Mouse (Mus musculus) ES-E14 (cell line): Measurements from ENCODE around the gene Cfap73. TPM values are rescaled to one million over a fixed set of nuclear protein-coding genes. Genes with fewer than 3 reads are reported as not detected.
A peak's percentile ranks its signal among the peaks of the same experiment; 100 is the strongest.

ENCODE experiments used
- DNase-seq: peaks from one replicate; pipeline ENCODE4 v3.0.0-alpha.2; 2013; ENCODE audit warnings: low read depth, low spot score
- H3K27ac ChIP-seq: 2 replicates; pipeline ENCODE4 v1.5.1; 2012; ENCODE audit warnings: low read depth, mild to moderate bottlenecking, low read length, moderate library complexity, mixed read lengths; ENCODE audit not compliant: poor library complexity, insufficient read depth, severe bottlenecking
- H3K36me3 ChIP-seq: 2 replicates; pipeline ENCODE4 v1.6.1; 2012; ENCODE audit warnings: mild to moderate bottlenecking, low read length, moderate library complexity, mixed read lengths; ENCODE audit not compliant: control insufficient read depth, poor library complexity, insufficient read depth, severe bottlenecking
- H3K4me1 ChIP-seq, 2 experiments: fragments of 150-350 bp in 1 of 2; sonication (generic) in 1 of 2; 2 replicates each; pipeline ENCODE4 v1.6.1; 2012; ENCODE audit warnings: low read length in 2 of 2, mild to moderate bottlenecking in 1 of 2, mixed read lengths in 1 of 2; ENCODE audit not compliant: control insufficient read depth in 2 of 2, insufficient read depth in 2 of 2, poor library complexity in 1 of 2
- H3K4me3 ChIP-seq, 2 experiments: fragments of 150-350 bp in 1 of 2; sonication (generic) in 1 of 2; 2 replicates each; pipeline ENCODE4 v1.5.1; 2012; ENCODE audit warnings: low read length in 2 of 2, low read depth in 1 of 2, mild to moderate bottlenecking in 1 of 2, mixed read lengths in 1 of 2; ENCODE audit not compliant: insufficient read depth in 1 of 2, poor library complexity in 1 of 2, severe bottlenecking in 1 of 2
- H3K9ac ChIP-seq: 2 replicates; pipeline ENCODE4 v1.6.1; 2012; ENCODE audit warnings: low read depth, mild to moderate bottlenecking, low read length, mixed read lengths; ENCODE audit not compliant: poor library complexity, insufficient read depth, severe bottlenecking
- H3K9me3 ChIP-seq: fragments of 150-350 bp; sonication (generic); 2 replicates; pipeline ENCODE4 v1.6.1; 2012; ENCODE audit warnings: low read depth, mild to moderate bottlenecking, low read length; ENCODE audit not compliant: control insufficient read depth, insufficient read depth
- CHD2 ChIP-seq: IDR thresholded peaks from 2 replicates; pipeline ENCODE4 v1.6.1; 2014; ENCODE audit warnings: mild to moderate bottlenecking, low read depth, low read length, inconsistent platforms
- HCFC1 ChIP-seq: IDR thresholded peaks from 2 replicates; pipeline ENCODE4 v1.6.1; 2012; ENCODE audit warnings: low read length, inconsistent platforms, borderline replicate concordance; ENCODE audit not compliant: insufficient read depth
- MAFK ChIP-seq: IDR thresholded peaks from 2 replicates; pipeline ENCODE4 v1.6.1; 2014; ENCODE audit warnings: mild to moderate bottlenecking, low read depth, low read length, inconsistent platforms; ENCODE audit not compliant: insufficient read depth
- ZC3H11A ChIP-seq: IDR thresholded peaks from 2 replicates; pipeline ENCODE4 v1.6.1; 2012; ENCODE audit warnings: low read depth, mild to moderate bottlenecking, inconsistent platforms, low read length, borderline replicate concordance
- ZNF384 ChIP-seq: IDR thresholded peaks from 2 replicates; pipeline ENCODE4 v1.6.1; 2012; ENCODE audit warnings: low read depth, low read length, inconsistent platforms
- in situ Hi-C, 2 experiments: fragments of 600-800 bp; cut with MboI; formaldehyde crosslinking; loops; one replicate each; pipeline ENCODE4 v1.15.1; 2025; ENCODE audit warnings: low sequenced_read_pairs in 2 of 2, inconsistent platforms in 1 of 2; ENCODE audit not compliant: unreplicated experiment in 2 of 2
- total RNA-seq: library from RNA; depleted of rRNA; stranded (reverse); fragments of 300-350 nt; gene quantifications from 2 replicates; pipeline ENCODE4 v1.2.3, GENCODE M21; 2012

The Cfap73 gene
- total RNA-seq, 1 experiment = not detected

DNA sequence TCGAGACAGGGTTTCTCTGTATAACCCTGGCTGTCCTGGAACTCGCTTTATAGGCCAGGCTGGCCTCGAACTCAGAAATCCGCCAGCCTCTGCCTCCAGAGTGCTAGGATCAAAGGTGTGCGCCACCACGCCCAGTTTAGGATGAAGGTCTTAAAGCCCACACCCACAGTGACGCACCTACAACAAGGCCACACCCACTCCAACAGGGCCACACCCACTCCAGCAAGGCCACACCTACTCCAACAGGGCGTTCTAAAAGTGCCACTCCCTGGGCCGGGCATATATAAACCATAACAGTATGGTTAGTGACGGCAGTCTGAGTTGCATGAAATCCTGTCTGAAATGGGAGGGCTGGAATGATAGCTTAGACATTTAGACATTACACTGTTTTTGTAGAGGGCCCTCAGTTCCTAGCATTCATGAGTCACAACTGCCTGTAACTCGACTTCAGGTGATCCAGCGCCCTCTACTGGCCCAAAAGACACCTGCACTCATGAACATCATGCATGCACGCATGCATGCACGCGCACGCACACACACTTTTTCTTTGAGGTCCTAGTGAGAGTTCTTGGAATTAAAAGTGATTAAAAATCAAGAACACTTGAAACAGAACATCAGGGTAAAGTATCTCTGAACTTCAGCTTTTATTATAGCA, 43.6 kb downstream of the Cfap73 start:
- TF ChIP-seq HCFC1 (0 out of 2 replicates have a peak, but pooled peaks have one; percentile 30), CHD2 (no peak)
- peaks cover 0 to 11% of the 10 kb centered on the region in 2 experiments; a peak in 2 of 4 replicates for H3K4me1 ChIP-seq
- no peaks in the 10 kb centered on the region for H3K36me3 ChIP-seq
- no peak overlapping the region for H3K9ac ChIP-seq
- H3K27ac ChIP-seq = no peak overlapping the region
- peak; percentile 87 for DNase-seq
- no peak overlapping the region for H3K4me3 ChIP-seq
- no peaks in the 10 kb centered on the region for H3K9me3 ChIP-seq
- in situ Hi-C loops = no loop called here

DNA sequence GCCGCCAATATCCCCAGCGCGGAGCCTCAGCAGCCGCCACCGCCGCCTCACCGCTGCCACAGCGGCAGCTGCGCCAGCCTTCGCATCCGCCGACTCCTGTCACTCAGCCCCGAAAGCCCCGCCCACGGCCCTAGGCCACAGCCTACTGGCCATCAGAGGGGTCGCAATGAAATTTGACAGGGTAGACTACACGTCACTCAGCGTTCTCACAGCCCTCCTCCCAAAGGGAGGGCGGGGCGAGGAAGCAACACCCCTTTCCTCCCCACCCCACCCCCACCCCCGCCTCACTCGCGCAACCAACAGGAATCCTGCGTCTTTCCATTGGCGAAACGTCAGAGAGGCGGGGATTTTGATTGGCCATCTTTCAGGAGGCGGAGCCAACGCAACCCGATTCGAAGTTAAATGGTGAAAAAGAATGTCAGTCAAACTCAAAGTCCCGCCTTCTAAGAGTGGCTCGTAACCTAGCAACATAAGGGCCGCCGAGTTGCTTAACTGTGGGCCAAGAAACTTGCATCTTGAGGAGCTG, 45.4 kb downstream of the Cfap73 start, which contains the start of the genes Tpcn1 and Iqcd:
Gene Tpcn1 (minus strand): TSS at position 105 of the 526 bp plus-strand sequence.
Gene Iqcd (plus strand): TSS at position 448 of the 526 bp plus-strand sequence.
- in situ Hi-C loops = no loop called here
- no peak within 1 kb of the TSS for H3K27ac ChIP-seq

GRCm38 (mm10) chr5:120587940-120588568, 46.0 kb downstream of the Cfap73 start:
- H3K36me3 ChIP-seq = no peaks in the 10 kb centered on the region
- in situ Hi-C loops = no loop called here
- H3K4me3 ChIP-seq = peak overlapping the region; percentile 87 to 98
- H3K9ac ChIP-seq = peak overlapping the region; percentile 76
- H3K9me3 ChIP-seq = no peaks in the 10 kb centered on the region
- no peak for DNase-seq
- TF ChIP-seq HCFC1 = no peak
- TF ChIP-seq ZNF384 = no peak
- no peak for TF ChIP-seq MAFK
- no peak for TF ChIP-seq ZC3H11A
- TF ChIP-seq CHD2 = no peak
- H3K4me1 ChIP-seq = peaks cover 0 to 13% of the 10 kb centered on the region in 2 experiments; a peak in 3 of 4 replicates
- no peak overlapping the region for H3K27ac ChIP-seq

More for the DNA sequence above, 45.4 kb downstream of the Cfap73 start, which contains the start of the genes Tpcn1 and Iqcd:
- H3K9ac ChIP-seq = peak within 1 kb of the TSS; percentile 76
- H3K36me3 ChIP-seq = no peaks in the 10 kb centered on the region
- H3K4me3 ChIP-seq = peak within 1 kb of the TSS; percentile 87 to 98
- peaks cover 0 to 13% of the 10 kb centered on the region in 2 experiments; a peak in 3 of 4 replicates for H3K4me1 ChIP-seq
- peak; percentile 99 for DNase-seq
- no peaks in the 10 kb centered on the region for H3K9me3 ChIP-seq
- no peak for TF ChIP-seq ZC3H11A
- TF ChIP-seq MAFK = no peak
- TF ChIP-seq HCFC1 = no peak
- TF ChIP-seq CHD2 = peak; percentile 93
- no peak for TF ChIP-seq ZNF384

GRCm38 (mm10) chr5:120587616-120587926, 46.5 kb downstream of the Cfap73 start:
- H3K4me3 ChIP-seq = peak overlapping the region; percentile 4 to 98; a peak in 3 of 4 replicates
- TF ChIP-seq CHD2 (no peak), MAFK (no peak), HCFC1 (no peak), ZNF384 (no peak), ZC3H11A (no peak)
- no peaks in the 10 kb centered on the region for H3K36me3 ChIP-seq
- H3K4me1 ChIP-seq = peaks cover 0 to 13% of the 10 kb centered on the region in 2 experiments; a peak in 3 of 4 replicates
- no peaks in the 10 kb centered on the region for H3K9me3 ChIP-seq
- no peak overlapping the region for H3K27ac ChIP-seq
- in situ Hi-C loops = no loop called here
- H3K9ac ChIP-seq = no peak overlapping the region
- DNase-seq = no peak
